Mouse (Mus musculus): ENCODE data around the gene Myo18a. TPM values are rescaled to one million over a fixed set of nuclear protein-coding genes. Genes with fewer than 3 reads are reported as not detected.

The Myo18a gene
- polyA plus RNA-seq, 1 experiment from 2014 or later, result 114 TPM

GRCm38 (mm10) chr11:77813969-77814368 lies 50.9 kb downstream of the Myo18a start:
- Histone ChIP-seq H3K9ac (ENCODE audit: low read length) (no peak overlapping the region), H3K9me3 (ENCODE audit: control insufficient read depth, low read length) (no peaks in the 10 kb centered on the region), H3K27ac (replicated peaks in 1 of 2; ENCODE audit: control insufficient read depth in 1 of 2, insufficient read depth in 1 of 2, low read depth in 2 of 2, low read length in 2 of 2) (no peak overlapping the region), H3K36me3 (ENCODE audit: control insufficient read depth, insufficient read depth, low read length) (peaks cover 95% of the 10 kb centered on the region), H3K4me1 (ENCODE audit: control insufficient read depth in 2 of 2, insufficient read depth in 2 of 2, low read length in 2 of 2) (peaks cover 8 to 28% of the 10 kb centered on the region in 2 experiments; a peak in 3 of 4 replicates), H3K4me2 (ENCODE audit: low read length) (no peak overlapping the region), H3K4me3 (ENCODE audit: control insufficient read depth in 1 of 2, insufficient read depth in 1 of 2, low read depth in 1 of 2, low read length in 2 of 2) (no peak overlapping the region), H3K27me3 (ENCODE audit: control insufficient read depth, insufficient read depth, low read length) (no peaks in the 10 kb centered on the region)
- WGBS, result 41% methylated on average over 2 of the region's 2 CpGs
- ATAC-seq (ENCODE audit: insufficient number of reproducible peaks, insufficient read depth, low FRiP score, low read depth), result no peak

GRCm38 (mm10) chr11:77816003-77816402 lies 53.0 kb downstream of the Myo18a start:
- Histone ChIP-seq H3K9me3 (ENCODE audit: control insufficient read depth, low read length) (no peaks in the 10 kb centered on the region), H3K27ac (replicated peaks in 1 of 2; ENCODE audit: control insufficient read depth in 1 of 2, insufficient read depth in 1 of 2, low read depth in 2 of 2, low read length in 2 of 2) (no peak overlapping the region), H3K36me3 (ENCODE audit: control insufficient read depth, insufficient read depth, low read length) (peaks cover 98% of the 10 kb centered on the region), H3K4me1 (ENCODE audit: control insufficient read depth in 2 of 2, insufficient read depth in 2 of 2, low read length in 2 of 2) (peaks cover 0 to 8% of the 10 kb centered on the region in 2 experiments; a peak in 3 of 4 replicates), H3K27me3 (ENCODE audit: control insufficient read depth, insufficient read depth, low read length) (no peaks in the 10 kb centered on the region), H3K4me2 (ENCODE audit: low read length) (no peak overlapping the region), H3K9ac (ENCODE audit: low read length) (no peak overlapping the region), H3K4me3 (ENCODE audit: control insufficient read depth in 1 of 2, insufficient read depth in 1 of 2, low read depth in 1 of 2, low read length in 2 of 2) (no peak overlapping the region)
- no peak for ATAC-seq (ENCODE audit: insufficient number of reproducible peaks, insufficient read depth, low FRiP score, low read depth)
- 26% methylated on average over 3 of the region's 3 CpGs for WGBS

GRCm38 (mm10) chr11:77821648-77822047 lies 58.6 kb downstream of the Myo18a start:
- no peak for ATAC-seq (ENCODE audit: insufficient number of reproducible peaks, insufficient read depth, low FRiP score, low read depth)
- peaks cover 0 to 14% of the 10 kb centered on the region in 2 experiments; a peak in 2 of 4 replicates for H3K4me1 ChIP-seq (ENCODE audit: control insufficient read depth in 2 of 2, insufficient read depth in 2 of 2, low read length in 2 of 2)
- no peak overlapping the region for H3K4me2 ChIP-seq (ENCODE audit: low read length)
- no peaks in the 10 kb centered on the region for H3K9me3 ChIP-seq (ENCODE audit: control insufficient read depth, low read length)
- WGBS, result 32% methylated on average over 8 of the region's 8 CpGs
- H3K36me3 ChIP-seq (ENCODE audit: control insufficient read depth, insufficient read depth, low read length), result peaks cover 99% of the 10 kb centered on the region
- H3K4me3 ChIP-seq (ENCODE audit: control insufficient read depth in 1 of 2, insufficient read depth in 1 of 2, low read depth in 1 of 2, low read length in 2 of 2), result no peak overlapping the region
- no peak overlapping the region for H3K9ac ChIP-seq (ENCODE audit: low read length)
- H3K27me3 ChIP-seq (ENCODE audit: control insufficient read depth, insufficient read depth, low read length), result no peaks in the 10 kb centered on the region
- no peak overlapping the region for H3K27ac ChIP-seq (replicated peaks in 1 of 2; ENCODE audit: control insufficient read depth in 1 of 2, insufficient read depth in 1 of 2, low read depth in 2 of 2, low read length in 2 of 2)

GRCm38 (mm10) chr11:77822781-77823180 lies 59.7 kb downstream of the Myo18a start:
- Histone ChIP-seq H3K4me3 (ENCODE audit: control insufficient read depth in 1 of 2, insufficient read depth in 1 of 2, low read depth in 1 of 2, low read length in 2 of 2) (no peak overlapping the region), H3K9ac (ENCODE audit: low read length) (no peak overlapping the region), H3K27ac (replicated peaks in 1 of 2; ENCODE audit: control insufficient read depth in 1 of 2, insufficient read depth in 1 of 2, low read depth in 2 of 2, low read length in 2 of 2) (no peak overlapping the region), H3K27me3 (ENCODE audit: control insufficient read depth, insufficient read depth, low read length) (no peaks in the 10 kb centered on the region), H3K36me3 (ENCODE audit: control insufficient read depth, insufficient read depth, low read length) (peaks cover 98% of the 10 kb centered on the region), H3K4me2 (ENCODE audit: low read length) (no peak overlapping the region), H3K9me3 (ENCODE audit: control insufficient read depth, low read length) (no peaks in the 10 kb centered on the region), H3K4me1 (ENCODE audit: control insufficient read depth in 2 of 2, insufficient read depth in 2 of 2, low read length in 2 of 2) (peaks cover 0 to 11% of the 10 kb centered on the region in 2 experiments; a peak in 2 of 4 replicates)
- ATAC-seq (ENCODE audit: insufficient number of reproducible peaks, insufficient read depth, low FRiP score, low read depth), result no peak
- WGBS, result 20% methylated on average over 7 of the region's 7 CpGs

- Histone ChIP-seq H3K36me3 (ENCODE audit: control insufficient read depth, insufficient read depth, low read length) (peaks cover 98% of the 10 kb centered on the region), H3K4me1 (ENCODE audit: control insufficient read depth in 2 of 2, insufficient read depth in 2 of 2, low read length in 2 of 2) (peaks cover 0 to 11% of the 10 kb centered on the region in 2 experiments; a peak in 2 of 4 replicates), H3K27me3 (ENCODE audit: control insufficient read depth, insufficient read depth, low read length) (no peaks in the 10 kb centered on the region), H3K4me2 (ENCODE audit: low read length) (no peak overlapping the region), H3K4me3 (ENCODE audit: control insufficient read depth in 1 of 2, insufficient read depth in 1 of 2, low read depth in 1 of 2, low read length in 2 of 2) (no peak overlapping the region), H3K9me3 (ENCODE audit: control insufficient read depth, low read length) (no peaks in the 10 kb centered on the region), H3K9ac (ENCODE audit: low read length) (no peak overlapping the region), H3K27ac (replicated peaks in 1 of 2; ENCODE audit: control insufficient read depth in 1 of 2, insufficient read depth in 1 of 2, low read depth in 2 of 2, low read length in 2 of 2) (peak overlapping the region in 1 of 2 experiments; percentile 48; a peak in 2 of 4 replicates)
- 7% methylated on average over 5 of the region's 5 CpGs for WGBS
- ATAC-seq (ENCODE audit: insufficient number of reproducible peaks, insufficient read depth, low FRiP score, low read depth), result no peak
Observed at GRCm38 (mm10) chr11:77825853-77826252, 62.8 kb downstream of the Myo18a start.

GRCm38 (mm10) chr11:77826311-77826710 lies 63.3 kb downstream of the Myo18a start:
- H3K4me3 ChIP-seq (ENCODE audit: control insufficient read depth in 1 of 2, insufficient read depth in 1 of 2, low read depth in 1 of 2, low read length in 2 of 2), result no peak overlapping the region
- no peaks in the 10 kb centered on the region for H3K9me3 ChIP-seq (ENCODE audit: control insufficient read depth, low read length)
- H3K27ac ChIP-seq (replicated peaks in 1 of 2; ENCODE audit: control insufficient read depth in 1 of 2, insufficient read depth in 1 of 2, low read depth in 2 of 2, low read length in 2 of 2), result peak overlapping the region in 1 of 2 experiments; percentile 48; a peak in 2 of 4 replicates
- H3K9ac ChIP-seq (ENCODE audit: low read length), result no peak overlapping the region
- H3K27me3 ChIP-seq (ENCODE audit: control insufficient read depth, insufficient read depth, low read length), result no peaks in the 10 kb centered on the region
- 42% methylated on average over 3 of the region's 3 CpGs for WGBS
- H3K4me1 ChIP-seq (ENCODE audit: control insufficient read depth in 2 of 2, insufficient read depth in 2 of 2, low read length in 2 of 2), result peaks cover 0 to 11% of the 10 kb centered on the region in 2 experiments; a peak in 2 of 4 replicates
- peaks cover 98% of the 10 kb centered on the region for H3K36me3 ChIP-seq (ENCODE audit: control insufficient read depth, insufficient read depth, low read length)
- H3K4me2 ChIP-seq (ENCODE audit: low read length), result no peak overlapping the region
- ATAC-seq (ENCODE audit: insufficient number of reproducible peaks, insufficient read depth, low FRiP score, low read depth), result no peak

- no peak for ATAC-seq (ENCODE audit: insufficient number of reproducible peaks, insufficient read depth, low FRiP score, low read depth)
- peaks cover 0 to 11% of the 10 kb centered on the region in 2 experiments; a peak in 2 of 4 replicates for H3K4me1 ChIP-seq (ENCODE audit: control insufficient read depth in 2 of 2, insufficient read depth in 2 of 2, low read length in 2 of 2)
- no peak overlapping the region for H3K4me2 ChIP-seq (ENCODE audit: low read length)
- H3K4me3 ChIP-seq (ENCODE audit: control insufficient read depth in 1 of 2, insufficient read depth in 1 of 2, low read depth in 1 of 2, low read length in 2 of 2), result no peak overlapping the region
- no peak overlapping the region for H3K27ac ChIP-seq (replicated peaks in 1 of 2; ENCODE audit: control insufficient read depth in 1 of 2, insufficient read depth in 1 of 2, low read depth in 2 of 2, low read length in 2 of 2)
- 57% methylated on average over 18 of the region's 18 CpGs for WGBS
- H3K27me3 ChIP-seq (ENCODE audit: control insufficient read depth, insufficient read depth, low read length), result no peaks in the 10 kb centered on the region
- peaks cover 98% of the 10 kb centered on the region for H3K36me3 ChIP-seq (ENCODE audit: control insufficient read depth, insufficient read depth, low read length)
- no peak overlapping the region for H3K9ac ChIP-seq (ENCODE audit: low read length)
- no peaks in the 10 kb centered on the region for H3K9me3 ChIP-seq (ENCODE audit: control insufficient read depth, low read length)
Observed at GRCm38 (mm10) chr11:77827241-77827995, 64.4 kb downstream of the Myo18a start.
